Mouse (Mus musculus): ENCODE data around the gene Raph1.

Gene Raph1

DNA sequence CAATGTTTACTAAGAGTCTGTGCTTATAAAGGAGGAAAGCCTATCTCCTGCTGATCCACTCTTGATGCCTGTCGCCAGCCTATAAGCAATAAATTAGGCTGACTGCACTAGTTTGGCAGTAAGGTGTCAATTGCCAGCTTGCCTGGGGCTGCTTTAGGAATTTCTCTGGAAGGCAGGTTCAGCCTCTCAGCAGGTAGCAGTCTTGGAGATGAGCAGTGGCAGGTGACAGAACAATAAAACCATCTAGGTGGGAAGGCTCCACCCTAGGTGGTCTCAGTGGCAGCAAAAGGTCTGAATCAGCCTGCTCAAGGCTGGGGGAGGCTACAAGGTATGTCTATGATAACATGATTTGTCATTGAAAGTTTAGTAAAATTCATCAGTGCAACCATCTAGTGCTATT lies 134.4 kb downstream of the Raph1 start:
- no peak for DNase-seq (ENCODE audit: extremely low read depth, low read depth)
